Mouse (Mus musculus) heart, embryonic 13.5 days (tissue): ENCODE results near the gene Rab5a. TPM values are rescaled to one million over a fixed set of nuclear protein-coding genes. Genes with fewer than 3 reads are reported as not detected.
"Not testable (repeated sequence)": the region's sequence is repeated elsewhere in the genome, so short reads cannot be mapped to it uniquely, and the experiment has no call there.

ENCODE experiments used
- ATAC-seq: fragments of 200-750 bp; cut with Nextera tagmentation; 2 replicates; pipeline ENCODE4 v1.8.0; 2017; ENCODE audit warnings: moderate TSS enrichment; ENCODE audit not compliant: insufficient number of reproducible peaks, low FRiP score, low TSS enrichment; ENCODE audit errors: extremely low read depth
- H3K27ac ChIP-seq: fragments of 300-500 bp; sonication (generic); replicated peaks from 2 replicates; pipeline ENCODE4 v1.5.1; 2015; ENCODE audit warnings: moderate library complexity, mild to moderate bottlenecking, inconsistent platforms
- H3K27me3 ChIP-seq: fragments of 300-500 bp; sonication (generic); replicated peaks from 2 replicates; pipeline ENCODE4 v1.6.1; 2015; ENCODE audit warnings: mild to moderate bottlenecking, inconsistent platforms
- H3K36me3 ChIP-seq: fragments of 300-500 bp; sonication (generic); 2 replicates; pipeline ENCODE4 v1.6.1; 2015; ENCODE audit warnings: mild to moderate bottlenecking, inconsistent platforms
- H3K4me1 ChIP-seq: fragments of 300-500 bp; sonication (generic); 2 replicates; pipeline ENCODE4 v1.6.1; 2015; ENCODE audit warnings: inconsistent platforms
- H3K4me2 ChIP-seq: fragments of 300-500 bp; sonication (generic); 2 replicates; pipeline ENCODE4 v1.6.1; 2015; ENCODE audit warnings: inconsistent platforms, mild to moderate bottlenecking, moderate library complexity
- H3K4me3 ChIP-seq: fragments of 300-500 bp; sonication (generic); 2 replicates; pipeline ENCODE4 v1.5.1; 2015; ENCODE audit warnings: moderate library complexity, mild to moderate bottlenecking, inconsistent platforms
- H3K9ac ChIP-seq: fragments of 300-500 bp; sonication (generic); 2 replicates; pipeline ENCODE4 v1.6.1; 2015; ENCODE audit warnings: inconsistent platforms, mild to moderate bottlenecking, moderate library complexity
- H3K9me3 ChIP-seq: fragments of 300-500 bp; sonication (generic); 2 replicates; pipeline ENCODE4 v1.6.1; 2016; ENCODE audit warnings: inconsistent platforms
- WGBS: fragments of 180-500 bp; shearing (Covaris S2); methylation state at CpG from one replicate; pipeline ENCODE4 v1.1.7; 2015; ENCODE audit warnings: mixed read lengths; 5-methylcytosine and 5-hydroxymethylcytosine counted together
- polyA plus RNA-seq: library from polyadenylated mRNA; unstranded; fragments of >200 nt; fragmentation: Nextera tagmentation; extraction: Ambion mirVana; gene quantifications from 2 replicates; pipeline ENCODE4 v1.2.1, GENCODE M21; 2015

The Rab5a gene
- polyA plus RNA-seq, 1 experiment from 2014 or later, result 64.0 TPM

DNA sequence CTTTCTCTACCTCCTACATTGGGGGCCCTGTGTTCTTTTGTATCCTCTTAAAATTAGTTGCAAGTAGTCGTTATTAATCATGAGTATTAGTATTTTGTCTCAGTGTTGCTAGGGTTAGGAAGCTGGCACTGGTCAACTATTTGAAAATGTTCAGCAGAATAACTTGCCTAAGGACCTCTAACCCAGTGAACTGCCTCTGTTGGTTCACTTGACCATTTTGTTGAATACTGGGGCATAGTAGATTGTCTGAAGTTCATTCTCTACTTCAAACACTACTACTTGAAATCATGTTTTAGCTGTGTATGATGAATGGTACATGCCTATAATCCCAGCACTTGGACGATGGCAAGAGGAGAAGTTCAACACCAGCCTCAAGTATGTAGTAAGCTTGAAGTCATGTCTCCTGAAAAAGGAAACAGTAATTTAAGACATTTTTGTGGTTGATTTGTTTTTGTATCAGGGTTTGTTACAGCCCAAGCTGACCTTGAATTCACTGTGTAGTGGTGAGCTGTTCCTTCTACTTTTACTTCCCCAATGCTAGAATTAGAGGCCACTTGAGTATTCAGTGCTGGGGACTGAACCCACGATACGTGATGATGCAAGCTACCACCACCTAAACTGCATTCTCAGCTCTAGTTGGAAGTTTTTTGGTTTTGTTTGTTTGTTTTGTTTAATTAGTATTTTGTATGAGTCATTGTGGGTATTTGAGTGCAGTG is 9.4 kb downstream of the Rab5a start:
- Histone ChIP-seq H3K4me1 (peaks cover 3% of the 10 kb centered on the region; the same call in 1 of the 2 replicates), H3K36me3 (peaks cover 82% of the 10 kb centered on the region), H3K27ac (no peak overlapping the region), H3K4me2 (no peak overlapping the region), H3K27me3 (no peaks in the 10 kb centered on the region), H3K9me3 (no peaks in the 10 kb centered on the region), H3K4me3 (no peak overlapping the region), H3K9ac (no peak overlapping the region)
- 87% methylated on average over 4 of the region's 4 CpGs for WGBS
- ATAC-seq, result no peak; the same call in 1 of the 2 replicates

DNA sequence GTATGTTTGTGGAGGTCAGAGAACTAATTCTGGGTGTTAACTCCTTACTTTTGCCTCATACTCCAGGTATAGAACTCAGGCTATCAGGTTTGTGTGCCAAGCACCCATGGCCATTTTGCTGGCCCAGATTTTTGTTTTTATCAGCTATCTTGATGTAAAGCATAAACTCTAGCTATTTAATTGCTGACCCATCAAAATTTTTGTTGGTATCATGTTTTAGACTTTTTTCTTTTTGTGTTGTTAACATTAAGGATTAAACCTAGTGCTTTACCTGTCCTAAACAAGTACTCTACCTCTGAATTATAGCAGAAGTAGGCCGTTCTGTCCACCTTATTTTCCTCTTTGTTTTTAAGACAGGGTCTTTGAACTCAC is 10.0 kb downstream of the Rab5a start:
- ATAC-seq, result no peak
- Histone ChIP-seq H3K9me3 (no peaks in the 10 kb centered on the region), H3K4me2 (no peak overlapping the region), H3K27me3 (no peaks in the 10 kb centered on the region), H3K36me3 (peaks cover 84% of the 10 kb centered on the region), H3K27ac (no peak overlapping the region), H3K4me3 (no peak overlapping the region), H3K4me1 (peaks cover 3% of the 10 kb centered on the region; the same call in 1 of the 2 replicates), H3K9ac (no peak overlapping the region)
- WGBS, result 90% methylated on average over 1 of the region's 1 CpGs

- H3K9ac ChIP-seq, result no peak overlapping the region
- H3K4me1 ChIP-seq, result no peaks in the 10 kb centered on the region
- no peak overlapping the region for H3K4me3 ChIP-seq
- no peaks in the 10 kb centered on the region for H3K9me3 ChIP-seq
- ATAC-seq, result no peak
- 90% methylated on average over 2 of the region's 2 CpGs for WGBS
- H3K4me2 ChIP-seq, result no peak overlapping the region
- no peaks in the 10 kb centered on the region for H3K27me3 ChIP-seq
- no peak overlapping the region for H3K27ac ChIP-seq
- peaks cover 77% of the 10 kb centered on the region for H3K36me3 ChIP-seq
These were observed 23.9 kb downstream of the Rab5a start for GRCm38 (mm10) chr17:53502966-53503365.

DNA sequence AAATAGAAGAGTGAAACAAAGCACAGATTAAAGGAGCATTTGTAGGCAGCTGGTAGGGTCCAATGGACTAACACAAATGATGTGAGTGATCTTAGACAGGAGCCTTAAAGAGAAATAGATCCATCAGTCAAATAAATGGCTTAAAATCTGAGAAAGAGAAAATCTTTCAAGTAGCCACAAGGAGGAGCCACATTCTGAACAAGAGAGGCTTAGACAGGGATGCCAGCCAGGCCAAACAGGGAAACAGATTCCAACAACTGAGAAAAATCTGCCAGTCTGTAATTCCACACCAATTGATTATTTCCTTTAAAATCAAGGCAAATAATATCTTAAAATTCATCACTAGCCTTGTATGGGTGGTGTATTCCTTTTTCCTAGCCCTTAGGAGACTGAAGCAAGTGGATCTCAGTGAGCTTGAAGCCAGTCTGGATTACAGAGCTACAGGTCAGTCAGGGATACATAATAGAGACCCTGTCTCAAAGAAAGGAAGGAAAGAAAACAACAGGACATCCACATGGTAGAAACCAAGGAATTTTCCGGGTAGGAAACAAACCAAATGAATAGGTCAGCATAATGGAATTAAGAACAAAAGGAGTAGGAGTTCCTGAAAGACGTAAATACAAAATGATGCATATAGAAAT is 33.4 kb downstream of the Rab5a start:
- 80% methylated on average over 2 of the region's 2 CpGs for WGBS
- peaks cover 16% of the 10 kb centered on the region for H3K36me3 ChIP-seq
- no peak overlapping the region for H3K4me3 ChIP-seq
- H3K27me3 ChIP-seq, result no peaks in the 10 kb centered on the region
- ATAC-seq, result no peak
- H3K4me2 ChIP-seq, result no peak overlapping the region
- no peak overlapping the region for H3K27ac ChIP-seq
- H3K9me3 ChIP-seq, result no peaks in the 10 kb centered on the region
- H3K9ac ChIP-seq, result no peak overlapping the region
- H3K4me1 ChIP-seq, result peaks cover 5% of the 10 kb centered on the region; the same call in 1 of the 2 replicates

DNA sequence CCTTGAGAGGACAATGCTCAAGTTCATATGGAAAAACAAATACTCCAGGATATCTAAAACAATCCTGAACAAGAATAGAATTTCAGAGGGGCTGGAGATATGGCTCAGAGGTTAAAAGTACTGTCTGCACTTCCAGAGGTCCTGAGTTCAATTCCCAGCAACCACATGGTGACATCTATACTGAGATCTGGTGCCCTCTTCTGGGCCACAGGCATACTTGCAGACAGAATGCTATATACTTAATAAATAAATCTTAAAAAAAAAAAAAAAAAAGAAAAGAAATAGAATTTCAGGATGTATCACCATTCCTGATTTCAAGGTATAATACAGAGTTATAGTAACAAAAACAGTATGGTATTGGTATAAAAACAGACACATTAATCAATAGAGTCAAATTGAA is 40.3 kb downstream of the Rab5a start:
- no peaks in the 10 kb centered on the region for H3K27me3 ChIP-seq
- H3K4me1 ChIP-seq, result peaks cover under 1% of the 10 kb centered on the region; the same call in 1 of the 2 replicates
- H3K9me3 ChIP-seq, result no peaks in the 10 kb centered on the region
- ATAC-seq, result no peak
- no peak overlapping the region for H3K4me2 ChIP-seq
- H3K9ac ChIP-seq, result no peak overlapping the region
- H3K4me3 ChIP-seq, result no peak overlapping the region
- no peak overlapping the region for H3K27ac ChIP-seq
- H3K36me3 ChIP-seq, result peaks cover 16% of the 10 kb centered on the region

GRCm38 (mm10) chr17:53520509-53520908 is 41.5 kb downstream of the Rab5a start:
- Histone ChIP-seq H3K27ac (no peak overlapping the region), H3K4me2 (no peak overlapping the region), H3K27me3 (no peaks in the 10 kb centered on the region), H3K36me3 (peaks cover 9% of the 10 kb centered on the region), H3K4me3 (no peak overlapping the region), H3K4me1 (no peaks in the 10 kb centered on the region), H3K9ac (no peak overlapping the region), H3K9me3 (no peaks in the 10 kb centered on the region)
- no peak for ATAC-seq

DNA sequence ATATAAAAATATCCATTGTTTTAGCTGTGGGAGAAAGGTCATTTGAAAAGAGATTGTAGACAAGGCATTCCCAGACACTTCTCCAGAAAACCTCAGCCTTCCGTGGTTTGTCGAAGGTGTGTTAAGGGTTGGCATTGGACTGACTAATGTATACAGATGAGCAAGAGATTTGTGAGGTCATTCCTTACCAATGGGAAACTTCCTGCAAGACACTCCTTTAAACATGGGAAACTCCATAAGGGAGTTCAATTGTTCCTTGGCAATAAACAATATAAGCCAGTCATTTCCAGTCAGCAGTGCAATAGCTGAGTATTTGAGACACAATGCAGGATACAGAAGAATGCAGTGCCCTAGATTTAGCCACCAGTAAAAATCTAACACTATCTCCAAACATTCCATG is 49.0 kb downstream of the Rab5a start:
- H3K9me3 ChIP-seq, result no peaks in the 10 kb centered on the region
- H3K36me3 ChIP-seq, result no peaks in the 10 kb centered on the region
- no peak for ATAC-seq
- H3K4me3 ChIP-seq, result no peak overlapping the region
- no peaks in the 10 kb centered on the region for H3K27me3 ChIP-seq
- H3K4me2 ChIP-seq, result no peak overlapping the region
- H3K4me1 ChIP-seq, result peaks cover 16% of the 10 kb centered on the region
- peak overlapping the region; percentile 58; the same call in 1 of the 2 replicates for H3K27ac ChIP-seq
- H3K9ac ChIP-seq, result no peak overlapping the region
- WGBS, result 69% methylated on average over 2 of the region's 2 CpGs

DNA sequence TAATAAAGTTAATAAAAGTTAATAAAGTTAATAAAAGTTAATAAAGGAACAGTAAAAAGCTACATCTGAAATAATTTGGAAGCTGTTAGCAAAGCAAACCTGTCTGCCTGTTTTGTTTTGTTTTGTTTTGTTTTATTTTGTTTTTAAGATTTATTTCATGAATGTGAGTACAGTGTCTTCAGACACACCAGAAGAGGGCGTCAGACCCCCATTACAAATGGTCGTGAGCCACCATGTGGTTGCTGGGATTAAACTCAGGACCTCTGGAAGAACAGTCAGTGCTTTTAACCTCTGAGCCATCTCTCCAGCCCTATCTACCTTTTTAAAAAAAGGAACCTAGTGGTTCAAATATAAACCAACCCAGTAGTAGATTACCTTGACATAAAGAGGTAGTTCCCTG is 52.1 kb downstream of the Rab5a start:
- Histone ChIP-seq H3K4me2 (no peak overlapping the region), H3K36me3 (no peaks in the 10 kb centered on the region), H3K27ac (no peak overlapping the region), H3K9me3 (no peaks in the 10 kb centered on the region), H3K9ac (no peak overlapping the region), H3K4me3 (no peak overlapping the region), H3K27me3 (no peaks in the 10 kb centered on the region), H3K4me1 (peaks cover 16% of the 10 kb centered on the region)
- ATAC-seq, result no peak
- 40% methylated on average over 2 of the region's 2 CpGs for WGBS

DNA sequence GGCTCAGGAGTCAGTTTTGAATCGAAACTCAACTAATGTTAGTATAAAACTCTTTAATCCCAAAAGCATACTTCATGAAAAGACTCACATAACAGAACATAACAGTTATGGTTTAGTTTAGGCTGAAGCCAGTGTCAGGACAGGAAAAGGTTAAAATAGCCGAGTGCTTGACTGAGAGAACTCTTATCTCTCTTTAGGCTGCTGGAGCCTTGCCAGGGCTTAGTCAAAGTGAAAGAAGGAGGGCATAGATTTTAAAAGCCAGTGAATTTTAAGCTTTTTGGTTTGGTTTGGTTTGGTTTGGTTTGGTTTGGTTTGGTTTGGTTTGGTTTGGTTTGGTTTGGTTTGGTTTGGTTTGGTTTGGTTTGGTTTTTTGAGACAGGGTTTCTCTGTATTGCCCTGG is 53.4 kb downstream of the Rab5a start:
- WGBS, result 28% methylated on average over 2 of the region's 2 CpGs
- Histone ChIP-seq H3K4me3 (no peak overlapping the region), H3K27me3 (no peaks in the 10 kb centered on the region), H3K36me3 (no peaks in the 10 kb centered on the region), H3K9me3 (no peaks in the 10 kb centered on the region), H3K4me1 (peaks cover 16% of the 10 kb centered on the region), H3K4me2 (no peak overlapping the region), H3K27ac (no peak overlapping the region), H3K9ac (no peak overlapping the region)
- no peak for ATAC-seq

GRCm38 (mm10) chr17:53539351-53539750 is 60.3 kb downstream of the Rab5a start, which contains the start of gene Pp2d1:
TSS of gene Pp2d1 (minus strand) at chr17:53539451.
- H3K36me3 ChIP-seq, H3K27me3 ChIP-seq, H3K27ac ChIP-seq, H3K4me1 ChIP-seq, H3K9ac ChIP-seq, ATAC-seq, H3K9me3 ChIP-seq, H3K4me3 ChIP-seq, H3K4me2 ChIP-seq: not testable (repeated sequence)
- 75% methylated on average over 2 of the region's 2 CpGs for WGBS

DNA sequence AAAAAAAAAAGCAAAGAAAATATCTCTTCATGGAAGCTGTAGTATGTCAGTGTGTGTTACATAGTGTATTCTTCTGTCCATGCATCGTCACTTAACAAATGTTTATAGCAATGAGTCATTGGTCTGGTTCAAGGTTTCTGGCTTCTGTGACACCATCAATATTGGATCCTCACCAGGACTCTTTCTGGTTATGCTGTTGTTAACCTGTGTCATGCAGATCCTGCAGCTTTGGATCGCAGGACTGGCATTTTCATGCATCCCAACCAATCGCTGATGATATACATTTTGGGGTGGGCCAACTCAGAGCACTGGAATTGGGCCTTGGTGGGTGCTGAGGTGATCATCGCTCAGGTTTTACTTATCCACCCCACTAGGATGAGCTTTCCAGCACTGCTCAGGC is 63.5 kb downstream of the Rab5a start:
- Histone ChIP-seq H3K4me1 (peaks cover 4% of the 10 kb centered on the region; the same call in 1 of the 2 replicates), H3K36me3 (no peaks in the 10 kb centered on the region), H3K9me3 (no peaks in the 10 kb centered on the region), H3K9ac (no peak overlapping the region), H3K27me3 (no peaks in the 10 kb centered on the region), H3K4me3 (no peak overlapping the region), H3K4me2 (no peak overlapping the region), H3K27ac (no peak overlapping the region)
- no peak for ATAC-seq
- 80% methylated on average over 4 of the region's 4 CpGs for WGBS
